Mouse (Mus musculus) stomach, embryonic 14.5 days (tissue): Measurements from ENCODE around the gene Myo1f. TPM values are rescaled to one million over a fixed set of nuclear protein-coding genes. Genes with fewer than 3 reads are reported as not detected.

Experiments
- ATAC-seq: fragments of 200-750 bp; cut with Nextera tagmentation; 2 replicates; pipeline ENCODE4 v1.8.0; 2017; ENCODE audit warnings: low read depth, moderate TSS enrichment; ENCODE audit not compliant: insufficient number of reproducible peaks, insufficient read depth, low FRiP score
- H3K27ac ChIP-seq: fragments of 300-500 bp; sonication (generic); 2 replicates; pipeline ENCODE4 v1.5.1; 2014; ENCODE audit warnings: mild to moderate bottlenecking, low read length, moderate library complexity, mixed read lengths
- H3K27me3 ChIP-seq: fragments of 300-500 bp; sonication (generic); 2 replicates; pipeline ENCODE4 v1.6.1; 2014; ENCODE audit warnings: low read length, control low read depth, mixed read lengths; ENCODE audit not compliant: control insufficient read depth, insufficient read depth
- H3K36me3 ChIP-seq: fragments of 300-500 bp; sonication (generic); 2 replicates; pipeline ENCODE4 v1.6.1; 2014; ENCODE audit warnings: mild to moderate bottlenecking, control low read depth, low read length, moderate library complexity, mixed read lengths; ENCODE audit not compliant: control insufficient read depth, insufficient read depth
- H3K4me1 ChIP-seq: fragments of 300-500 bp; sonication (generic); 2 replicates; pipeline ENCODE4 v1.6.1; 2014; ENCODE audit warnings: low read length, control low read depth, mixed read lengths; ENCODE audit not compliant: control insufficient read depth, insufficient read depth
- H3K4me2 ChIP-seq: fragments of 300-500 bp; sonication (generic); replicated peaks from 2 replicates; pipeline ENCODE4 v1.6.1; 2014; ENCODE audit warnings: low read depth, low read length, control low read depth
- H3K4me3 ChIP-seq: fragments of 300-500 bp; sonication (generic); 2 replicates; pipeline ENCODE4 v1.5.1; 2014; ENCODE audit warnings: low read depth, low read length, control low read depth
- H3K9ac ChIP-seq: fragments of 300-500 bp; sonication (generic); replicated peaks from 2 replicates; pipeline ENCODE4 v1.6.1; 2014; ENCODE audit warnings: low read depth, mild to moderate bottlenecking, control low read depth, low read length, moderate library complexity, mixed read lengths
- H3K9me3 ChIP-seq: fragments of 300-500 bp; sonication (generic); 2 replicates; pipeline ENCODE4 v1.6.1; 2016; ENCODE audit warnings: low read depth, low read length, control low read depth; ENCODE audit not compliant: control insufficient read depth
- WGBS: fragments of 180-500 bp; shearing (Covaris S2); extraction: QIAGEN DNeasy Blood & Tissue Kit; methylation state at CpG from one replicate; pipeline ENCODE4 v1.1.7; 2014; 5-methylcytosine and 5-hydroxymethylcytosine counted together
- polyA plus RNA-seq: library from polyadenylated mRNA; unstranded; fragments of >200 nt; fragmentation: Nextera tagmentation; extraction: Ambion mirVana; gene quantifications from 2 replicates; pipeline ENCODE4 v1.2.1, GENCODE M21; 2014

Myo1f gene
- polyA plus RNA-seq, 1 experiment from 2014 or later = 3.5 TPM

DNA sequence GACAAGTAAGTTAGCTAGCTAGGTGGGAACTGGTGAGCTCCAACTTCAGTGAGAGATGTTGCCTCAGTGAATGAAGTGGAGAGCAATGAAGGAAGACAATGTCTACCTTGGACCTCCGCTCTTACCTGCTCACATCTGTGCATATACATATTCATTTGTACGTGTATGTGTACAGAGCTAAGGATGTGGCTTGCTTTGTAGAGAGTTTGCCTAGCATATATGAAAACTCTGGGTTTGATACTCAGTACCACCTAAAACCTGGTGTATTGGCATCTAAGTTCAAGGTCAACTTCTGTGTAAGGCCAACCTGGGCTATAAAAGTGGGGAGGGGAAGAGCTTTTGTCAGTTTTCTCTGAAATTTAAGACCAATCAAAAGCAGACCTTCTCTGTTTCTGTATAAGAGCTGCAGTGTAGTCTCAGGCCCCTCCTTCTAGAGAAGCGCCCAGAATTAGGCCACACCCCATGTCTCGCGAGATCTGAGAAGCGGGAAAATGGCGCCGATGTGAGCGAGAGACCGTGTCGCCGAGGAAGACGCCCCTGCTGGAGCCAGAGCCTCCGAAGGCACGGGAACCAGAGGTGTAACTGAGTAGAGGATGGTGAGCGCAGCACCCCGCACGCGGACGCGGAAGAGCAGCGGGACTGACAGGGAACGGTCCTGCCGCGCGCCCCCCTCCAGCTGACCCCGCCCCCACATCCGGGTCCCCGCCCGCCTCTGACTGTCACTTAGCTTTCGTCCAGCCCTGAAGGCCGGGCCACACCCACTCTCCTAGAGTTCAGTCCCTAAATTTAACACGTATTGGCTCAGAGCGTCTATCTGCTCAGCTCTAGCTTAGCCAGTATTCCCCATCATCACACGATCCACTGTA lies 73.3 kb downstream of the Myo1f start, which contains the start of gene Zfp414:
Gene Zfp414, plus strand, starts transcription at position 470 of the 866 bp plus-strand sequence.
- Histone ChIP-seq H3K36me3 (peaks cover 15% of the 10 kb centered on the region; the same call in 1 of the 2 replicates), H3K27me3 (no peaks in the 10 kb centered on the region), H3K4me3 (peak within 1 kb of the TSS; percentile 63), H3K27ac (peak within 1 kb of the TSS; percentile 98), H3K9me3 (no peaks in the 10 kb centered on the region), H3K9ac (peak within 1 kb of the TSS; percentile 60), H3K4me2 (peak within 1 kb of the TSS; percentile 63), H3K4me1 (peaks cover 11% of the 10 kb centered on the region; the same call in 1 of the 2 replicates)
- ATAC-seq = peak; percentile 96
- 3% methylated on average over 30 of the region's 35 CpGs for WGBS

- Histone ChIP-seq H3K9ac (peak overlapping the region; percentile 60; the same call in 1 of the 2 replicates), H3K27ac (peak overlapping the region; percentile 98), H3K36me3 (peaks cover 15% of the 10 kb centered on the region; the same call in 1 of the 2 replicates), H3K4me2 (peak overlapping the region; percentile 63), H3K4me3 (peak overlapping the region; percentile 63), H3K27me3 (no peaks in the 10 kb centered on the region), H3K4me1 (peaks cover 11% of the 10 kb centered on the region; the same call in 1 of the 2 replicates), H3K9me3 (no peaks in the 10 kb centered on the region)
- 63% methylated on average over 12 of the region's 12 CpGs for WGBS
- ATAC-seq = peak; percentile 21; the same call in 1 of the 2 replicates
Observed at GRCm38 (mm10) chr17:33629487-33630125, 74.1 kb downstream of the Myo1f start.

DNA sequence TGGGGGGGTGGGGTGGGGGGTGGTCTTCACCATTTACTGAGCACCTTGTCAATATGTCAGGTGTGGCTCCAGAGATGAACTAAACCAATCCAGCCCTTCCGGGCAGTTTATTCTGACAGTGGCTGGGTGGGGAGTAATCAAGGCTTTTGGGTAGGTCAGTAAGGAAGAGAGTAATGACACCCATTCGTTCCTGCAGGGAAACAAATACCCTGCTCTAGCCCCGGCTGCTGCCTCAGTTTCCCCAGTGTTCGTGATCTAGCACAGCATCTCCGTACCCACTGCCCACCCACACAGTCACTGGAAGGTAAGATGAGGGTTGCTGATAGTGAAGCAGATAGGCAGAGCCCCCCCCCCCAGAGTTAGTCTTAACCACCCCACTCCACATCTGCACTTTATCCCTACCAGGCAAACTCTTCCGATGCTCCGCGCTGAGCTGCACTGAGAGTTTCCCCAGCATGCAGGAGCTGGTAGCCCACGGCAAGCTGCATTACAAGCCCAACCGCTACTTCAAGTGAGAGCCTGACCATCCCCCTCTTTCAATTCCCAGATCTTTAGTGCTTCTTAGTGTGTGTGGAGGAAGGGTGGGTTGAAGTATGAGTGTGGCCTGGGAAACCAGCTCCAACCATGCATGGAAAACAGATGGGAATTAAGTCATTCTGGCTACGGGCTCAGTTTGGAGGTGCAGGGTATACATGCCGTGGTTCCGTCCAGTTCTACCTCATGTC lies 74.8 kb downstream of the Myo1f start:
- ATAC-seq = no peak
- H3K27ac ChIP-seq = no peak overlapping the region
- 83% methylated on average over 13 of the region's 13 CpGs for WGBS
- no peaks in the 10 kb centered on the region for H3K27me3 ChIP-seq
- peaks cover 11% of the 10 kb centered on the region; the same call in 1 of the 2 replicates for H3K4me1 ChIP-seq
- H3K9ac ChIP-seq = no peak overlapping the region
- H3K4me2 ChIP-seq = peak overlapping the region; percentile 63; the same call in 1 of the 2 replicates
- H3K36me3 ChIP-seq = peaks cover 15% of the 10 kb centered on the region; the same call in 1 of the 2 replicates
- H3K9me3 ChIP-seq = no peaks in the 10 kb centered on the region
- no peak overlapping the region; the same call in 1 of the 2 replicates for H3K4me3 ChIP-seq

DNA sequence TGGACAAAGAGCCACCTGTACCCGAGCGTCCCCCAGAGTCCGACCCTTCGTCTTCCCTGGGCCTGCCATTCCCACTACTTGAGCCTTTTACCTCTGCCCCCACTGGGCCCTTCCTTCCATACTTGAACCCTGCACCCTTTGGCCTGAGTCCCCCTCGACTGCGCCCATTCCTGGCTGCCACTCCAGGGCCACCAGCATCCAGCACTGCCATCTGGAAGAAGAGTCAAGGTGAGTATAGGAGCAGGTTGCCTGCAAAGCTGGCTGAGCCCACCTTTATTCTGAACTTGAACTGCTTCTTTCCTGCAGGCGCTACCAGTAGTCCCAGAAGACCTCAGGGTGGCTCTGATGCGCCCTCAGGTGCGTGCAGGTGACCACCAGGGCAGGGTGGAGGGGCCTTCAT lies 75.7 kb downstream of the Myo1f start:
- no peaks in the 10 kb centered on the region for H3K9me3 ChIP-seq
- WGBS = 95% methylated on average over 9 of the region's 9 CpGs
- no peak overlapping the region for H3K27ac ChIP-seq
- H3K27me3 ChIP-seq = no peaks in the 10 kb centered on the region
- H3K4me3 ChIP-seq = no peak overlapping the region
- ATAC-seq = no peak
- H3K9ac ChIP-seq = no peak overlapping the region
- H3K36me3 ChIP-seq = peaks cover 15% of the 10 kb centered on the region; the same call in 1 of the 2 replicates
- peaks cover 11% of the 10 kb centered on the region; the same call in 1 of the 2 replicates for H3K4me1 ChIP-seq
- H3K4me2 ChIP-seq = no peak overlapping the region

DNA sequence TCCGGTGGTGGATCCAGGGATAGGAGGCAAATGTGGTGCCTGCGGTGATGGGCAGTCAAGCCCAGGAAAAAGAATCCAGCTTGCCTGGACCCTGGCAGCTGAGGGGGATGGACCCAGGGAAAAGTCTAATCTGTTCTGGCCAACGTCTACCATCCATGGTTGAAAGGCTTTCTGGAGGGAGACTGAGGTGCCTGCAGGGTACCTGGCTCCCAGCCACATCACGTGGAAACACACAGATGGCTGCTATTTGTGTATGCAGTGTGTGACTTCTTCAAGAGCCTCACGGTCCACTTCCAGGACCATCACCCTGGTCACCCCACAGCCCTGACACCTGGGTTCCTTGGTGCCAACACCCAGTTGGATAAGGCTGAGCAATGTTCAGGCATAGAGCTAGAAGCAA lies 76.3 kb downstream of the Myo1f start:
- ATAC-seq = no peak
- Histone ChIP-seq H3K36me3 (peaks cover 15% of the 10 kb centered on the region; the same call in 1 of the 2 replicates), H3K9ac (no peak overlapping the region), H3K4me2 (no peak overlapping the region), H3K9me3 (no peaks in the 10 kb centered on the region), H3K4me1 (peaks cover 11% of the 10 kb centered on the region; the same call in 1 of the 2 replicates), H3K27ac (no peak overlapping the region), H3K27me3 (no peaks in the 10 kb centered on the region), H3K4me3 (no peak overlapping the region)
- 84% methylated on average over 5 of the region's 5 CpGs for WGBS

DNA sequence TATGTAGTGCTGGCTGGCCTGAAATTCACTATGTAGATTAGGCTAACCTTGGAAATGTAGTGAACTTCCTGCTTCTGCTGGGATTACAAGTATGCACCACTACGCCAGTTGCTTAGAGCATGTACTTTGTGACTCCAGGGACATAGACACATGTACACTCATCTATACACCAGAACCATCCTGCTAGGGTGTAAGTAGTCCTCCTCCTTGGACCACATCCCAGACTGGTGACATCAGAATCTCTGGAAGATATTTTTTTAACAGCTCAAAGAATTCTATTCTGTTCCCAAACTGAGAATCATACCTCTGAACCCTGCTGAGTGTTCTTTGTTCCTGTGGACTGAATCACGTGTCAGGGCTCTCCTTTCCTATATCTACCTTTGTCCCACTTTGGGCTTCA lies 81.5 kb downstream of the Myo1f start:
- Histone ChIP-seq H3K4me3 (no peak overlapping the region), H3K9ac (no peak overlapping the region), H3K4me2 (no peak overlapping the region), H3K4me1 (no peaks in the 10 kb centered on the region), H3K36me3 (peaks cover 4% of the 10 kb centered on the region; the same call in 1 of the 2 replicates), H3K9me3 (no peaks in the 10 kb centered on the region), H3K27ac (no peak overlapping the region), H3K27me3 (no peaks in the 10 kb centered on the region)
- ATAC-seq = no peak
- WGBS = 89% methylated on average over 2 of the region's 2 CpGs

DNA sequence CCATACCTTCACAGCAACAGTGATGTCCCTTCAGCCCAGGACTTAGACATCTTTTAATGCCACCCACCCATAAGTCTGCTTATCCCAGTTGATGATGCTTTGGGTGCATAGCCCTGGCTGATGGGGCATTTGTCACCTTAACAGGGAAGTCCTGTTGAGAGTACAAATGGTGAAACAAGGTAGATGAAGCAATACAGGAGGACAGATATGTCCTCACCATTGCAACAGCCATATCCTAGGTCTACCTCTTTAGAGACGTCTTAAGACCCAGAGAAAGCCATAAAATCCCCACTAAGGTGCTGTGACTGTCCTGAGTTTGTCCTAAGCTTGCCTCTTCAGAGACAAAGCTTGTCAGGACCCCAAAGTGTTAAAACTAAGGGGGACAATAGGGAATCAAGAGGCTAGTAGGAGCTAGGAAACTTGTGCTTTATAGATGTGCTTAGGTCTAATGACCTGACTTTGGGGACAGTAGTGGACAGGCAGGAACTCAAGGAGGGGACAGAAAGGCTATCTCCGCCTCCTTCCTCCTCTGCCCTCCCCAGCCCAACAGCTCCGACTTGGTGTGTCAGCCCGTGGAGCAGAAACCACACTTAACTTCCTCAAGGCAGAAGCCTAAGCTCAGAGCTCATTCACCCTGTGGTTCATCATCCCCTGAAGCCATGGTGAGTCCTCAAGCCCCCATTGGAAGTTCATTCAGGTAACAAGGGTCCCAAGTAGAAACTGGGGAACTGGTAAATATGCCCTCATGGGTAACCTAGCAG lies 82.2 kb downstream of the Myo1f start, which contains the start of gene Pram1:
Gene Pram1, plus strand, starts transcription at position 541 of the 761 bp plus-strand sequence.
- Histone ChIP-seq H3K9me3 (no peaks in the 10 kb centered on the region), H3K4me1 (no peaks in the 10 kb centered on the region), H3K4me3 (no peak within 1 kb of the TSS), H3K9ac (no peak within 1 kb of the TSS), H3K27ac (no peak within 1 kb of the TSS), H3K36me3 (peaks cover 2% of the 10 kb centered on the region; the same call in 1 of the 2 replicates), H3K27me3 (no peaks in the 10 kb centered on the region), H3K4me2 (no peak within 1 kb of the TSS)
- no peak for ATAC-seq
- 80% methylated on average over 4 of the region's 4 CpGs for WGBS
